Mouse (Mus musculus): ENCODE data around the gene Nfkbib.

DNA sequence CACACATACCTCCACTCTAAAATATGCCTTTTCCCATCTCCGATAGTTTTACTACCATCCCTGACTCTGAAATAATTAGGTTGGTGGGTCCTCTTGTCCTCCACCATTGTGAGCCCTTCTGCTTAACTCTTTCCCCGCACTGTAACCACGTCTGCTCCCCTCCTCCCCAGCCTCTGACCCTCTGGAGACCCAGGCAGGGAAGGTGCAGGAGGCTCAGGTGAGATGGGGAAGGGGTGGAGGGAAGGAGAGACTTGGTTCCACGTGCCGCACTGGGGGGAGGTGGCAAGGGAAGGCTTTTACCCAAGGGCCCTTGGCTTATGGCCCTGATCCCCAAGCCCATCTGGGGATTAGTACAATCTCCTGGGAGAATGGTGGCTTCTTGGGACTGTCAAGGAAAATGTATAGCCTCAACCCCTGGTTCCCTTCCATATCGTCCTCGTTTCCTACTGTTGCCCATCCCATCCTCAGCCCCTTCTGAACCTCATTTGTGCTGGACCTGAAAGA lies at the start of gene Nfkbib:
- no peak for TF ChIP-seq CTCF (IDR thresholded peaks at IDR 0.05; ENCODE audit: borderline replicate concordance, insufficient read depth, low read length)
- no peak for TF ChIP-seq POLR2A (IDR thresholded peaks at IDR 0.05; ENCODE audit: low read depth, low read length)

All from embryonic fibroblast, embryonic 13.5 days (primary cell).